Mouse (Mus musculus) intestine, embryonic 14.5 days (tissue): ENCODE measurements around the gene Gm37240. TPM values are rescaled to one million over a fixed set of nuclear protein-coding genes. Genes with fewer than 3 reads are reported as not detected.

Source experiments
- ATAC-seq: fragments of 200-750 bp; cut with Nextera tagmentation; replicated peaks from 2 replicates; pipeline ENCODE4 v1.8.0; 2017; ENCODE audit warnings: low read depth, moderate number of reproducible peaks, moderate TSS enrichment, moderate library complexity; ENCODE audit not compliant: low FRiP score, low TSS enrichment
- DNase-seq: peaks from one replicate; pipeline ENCODE4 v3.0.0-alpha.2; 2018; ENCODE audit warnings: low spot score
- H3K27ac ChIP-seq: fragments of 300-500 bp; sonication (generic); 2 replicates; pipeline ENCODE4 v1.5.1; 2014; ENCODE audit warnings: low read depth, mild to moderate bottlenecking, control low read depth
- H3K27me3 ChIP-seq: fragments of 300-500 bp; sonication (generic); replicated peaks from 2 replicates; pipeline ENCODE4 v1.6.1; 2014; ENCODE audit warnings: low read length, control low read depth; ENCODE audit not compliant: control insufficient read depth, insufficient read depth
- H3K36me3 ChIP-seq: fragments of 300-500 bp; sonication (generic); 2 replicates; pipeline ENCODE4 v1.6.1; 2014; ENCODE audit warnings: low read length, control low read depth; ENCODE audit not compliant: control insufficient read depth, insufficient read depth
- H3K4me1 ChIP-seq: fragments of 300-500 bp; sonication (generic); replicated peaks from 2 replicates; pipeline ENCODE4 v1.6.1; 2014; ENCODE audit warnings: low read length, control low read depth, mixed read lengths; ENCODE audit not compliant: control insufficient read depth, insufficient read depth
- H3K4me2 ChIP-seq: fragments of 300-500 bp; sonication (generic); 2 replicates; pipeline ENCODE4 v1.6.1; 2014; ENCODE audit warnings: low read length
- H3K4me3 ChIP-seq: fragments of 300-500 bp; sonication (generic); 2 replicates; pipeline ENCODE4 v1.5.1; 2014; ENCODE audit warnings: low read depth, low read length, control low read depth, mixed read lengths
- H3K9ac ChIP-seq: fragments of 300-500 bp; sonication (generic); 2 replicates; pipeline ENCODE4 v1.6.1; 2014; ENCODE audit warnings: mild to moderate bottlenecking, low read length
- H3K9me3 ChIP-seq: fragments of 300-500 bp; sonication (generic); 2 replicates; pipeline ENCODE4 v1.6.1; 2016; ENCODE audit warnings: low read length, control low read depth; ENCODE audit not compliant: control insufficient read depth
- WGBS: fragments of 180-500 bp; shearing (Covaris S2); extraction: QIAGEN DNeasy Blood & Tissue Kit; methylation state at CpG from one replicate; pipeline ENCODE4 v1.1.7; 2014; 5-methylcytosine and 5-hydroxymethylcytosine counted together
- polyA plus RNA-seq: library from polyadenylated mRNA; unstranded; fragments of >200 nt; fragmentation: Nextera tagmentation; extraction: Ambion mirVana; gene quantifications from 2 replicates; pipeline ENCODE4 v1.2.1, GENCODE M21; 2014

Gene Gm37240
- polyA plus RNA-seq, 1 experiment from 2014 or later = 5.3 TPM

- Histone ChIP-seq H3K9ac (no peak overlapping the region), H3K9me3 (no peaks in the 10 kb centered on the region), H3K36me3 (no peaks in the 10 kb centered on the region), H3K4me1 (no peaks in the 10 kb centered on the region), H3K4me2 (no peak overlapping the region), H3K4me3 (no peak overlapping the region), H3K27ac (no peak overlapping the region), H3K27me3 (no peaks in the 10 kb centered on the region)
- DNase-seq (no peak), ATAC-seq (no peak)
- 80% methylated on average over 3 of the region's 3 CpGs for WGBS
These were observed 387.2 kb downstream of the Gm37240 start for GRCm38 (mm10) chr3:85500096-85500495.

GRCm38 (mm10) chr3:85496146-85496545 lies 391.2 kb downstream of the Gm37240 start:
- Histone ChIP-seq H3K27ac (no peak overlapping the region), H3K9ac (no peak overlapping the region)
- no peak for ATAC-seq

GRCm38 (mm10) chr3:85493796-85494195 lies 393.5 kb downstream of the Gm37240 start:
- Histone ChIP-seq H3K4me3 (no peak overlapping the region), H3K4me2 (no peak overlapping the region), H3K4me1 (no peaks in the 10 kb centered on the region), H3K9ac (no peak overlapping the region), H3K27ac (no peak overlapping the region), H3K27me3 (no peaks in the 10 kb centered on the region), H3K9me3 (no peaks in the 10 kb centered on the region), H3K36me3 (no peaks in the 10 kb centered on the region)
- ATAC-seq (no peak), DNase-seq (no peak)
- WGBS = 82% methylated on average over 8 of the region's 8 CpGs

More at GRCm38 (mm10) chr3:85496146-85496545, 391.2 kb downstream of the Gm37240 start:
- H3K36me3 ChIP-seq = no peaks in the 10 kb centered on the region
- H3K4me1 ChIP-seq = no peaks in the 10 kb centered on the region
- WGBS = 65% methylated on average over 4 of the region's 4 CpGs
- no peak overlapping the region for H3K4me2 ChIP-seq
- H3K27me3 ChIP-seq = no peaks in the 10 kb centered on the region
- no peaks in the 10 kb centered on the region for H3K9me3 ChIP-seq
- DNase-seq = no peak
- H3K4me3 ChIP-seq = no peak overlapping the region

- WGBS = 86% methylated on average over 3 of the region's 3 CpGs
- no peak for DNase-seq
- Histone ChIP-seq H3K4me3 (no peak overlapping the region), H3K9me3 (no peaks in the 10 kb centered on the region), H3K27ac (no peak overlapping the region), H3K36me3 (no peaks in the 10 kb centered on the region), H3K9ac (no peak overlapping the region), H3K4me1 (no peaks in the 10 kb centered on the region), H3K27me3 (no peaks in the 10 kb centered on the region), H3K4me2 (no peak overlapping the region)
- no peak for ATAC-seq
These were observed 397.1 kb downstream of the Gm37240 start for GRCm38 (mm10) chr3:85490204-85490603.

- no peaks in the 10 kb centered on the region for H3K4me1 ChIP-seq
- H3K36me3 ChIP-seq = no peaks in the 10 kb centered on the region
- 84% methylated on average over 6 of the region's 6 CpGs for WGBS
- H3K27me3 ChIP-seq = no peaks in the 10 kb centered on the region
- H3K4me3 ChIP-seq = no peak overlapping the region
- ATAC-seq (no peak), DNase-seq (no peak)
- no peaks in the 10 kb centered on the region for H3K9me3 ChIP-seq
- no peak overlapping the region for H3K9ac ChIP-seq
- H3K27ac ChIP-seq = no peak overlapping the region
- H3K4me2 ChIP-seq = no peak overlapping the region
These were observed 399.9 kb downstream of the Gm37240 start for GRCm38 (mm10) chr3:85487379-85487778.

- Histone ChIP-seq H3K36me3 (no peaks in the 10 kb centered on the region), H3K4me3 (no peak overlapping the region), H3K9ac (no peak overlapping the region), H3K27me3 (no peaks in the 10 kb centered on the region), H3K4me1 (no peaks in the 10 kb centered on the region), H3K27ac (no peak overlapping the region), H3K4me2 (no peak overlapping the region), H3K9me3 (0 out of 2 replicates have a peak, but pooled peaks cover 1% of the 10 kb centered on the region)
- 52% methylated on average over 3 of the region's 3 CpGs for WGBS
- no peak for DNase-seq
- ATAC-seq = no peak
These were observed 401.7 kb downstream of the Gm37240 start for GRCm38 (mm10) chr3:85485536-85486190.

- ATAC-seq = no peak
These were observed 404.7 kb downstream of the Gm37240 start for GRCm38 (mm10) chr3:85482636-85483035.

GRCm38 (mm10) chr3:85480638-85481037 lies 406.7 kb downstream of the Gm37240 start:
- ATAC-seq (no peak), DNase-seq (no peak)
- Histone ChIP-seq H3K27me3 (no peaks in the 10 kb centered on the region), H3K4me3 (no peak overlapping the region), H3K4me2 (no peak overlapping the region), H3K9me3 (0 out of 2 replicates have a peak, but pooled peaks cover 2% of the 10 kb centered on the region), H3K9ac (no peak overlapping the region), H3K27ac (no peak overlapping the region), H3K36me3 (no peaks in the 10 kb centered on the region), H3K4me1 (no peaks in the 10 kb centered on the region)
- WGBS = 90% methylated on average over 1 of the region's 1 CpGs

More at GRCm38 (mm10) chr3:85482636-85483035, 404.7 kb downstream of the Gm37240 start:
- Histone ChIP-seq H3K27ac (no peak overlapping the region), H3K4me2 (no peak overlapping the region), H3K36me3 (no peaks in the 10 kb centered on the region), H3K27me3 (no peaks in the 10 kb centered on the region), H3K4me3 (no peak overlapping the region), H3K4me1 (no peaks in the 10 kb centered on the region), H3K9ac (no peak overlapping the region), H3K9me3 (0 out of 2 replicates have a peak, but pooled peaks cover 2% of the 10 kb centered on the region)
- 31% methylated on average over 5 of the region's 5 CpGs for WGBS
- DNase-seq = no peak

GRCm38 (mm10) chr3:85478731-85479130 lies 408.6 kb downstream of the Gm37240 start:
- 0 out of 2 replicates have a peak, but pooled peaks cover 2% of the 10 kb centered on the region for H3K9me3 ChIP-seq
- ATAC-seq (no peak), DNase-seq (no peak)
- no peak overlapping the region for H3K4me2 ChIP-seq
- no peak overlapping the region for H3K9ac ChIP-seq
- H3K4me1 ChIP-seq = no peaks in the 10 kb centered on the region
- H3K4me3 ChIP-seq = no peak overlapping the region
- H3K27ac ChIP-seq = no peak overlapping the region
- H3K27me3 ChIP-seq = no peaks in the 10 kb centered on the region
- 91% methylated on average over 8 of the region's 8 CpGs for WGBS
- no peaks in the 10 kb centered on the region for H3K36me3 ChIP-seq
